Mouse (Mus musculus) kidney, embryonic 14.5 days (tissue): ENCODE data around the gene Rnf113a2. TPM values are rescaled to one million over a fixed set of nuclear protein-coding genes. Genes with fewer than 3 reads are reported as not detected.
A peak's percentile ranks its signal among the peaks of the same experiment; 100 is the strongest.

ENCODE experiments used
- ATAC-seq: fragments of 200-750 bp; cut with Nextera tagmentation; 2 replicates; pipeline ENCODE4 v1.8.0; 2017; ENCODE audit warnings: moderate number of reproducible peaks, mild to moderate bottlenecking, moderate TSS enrichment, moderate library complexity; ENCODE audit not compliant: low FRiP score, low TSS enrichment
- H3K27ac ChIP-seq: fragments of 300-500 bp; sonication (generic); 2 replicates; pipeline ENCODE4 v1.5.1; 2014; ENCODE audit warnings: low read depth, mild to moderate bottlenecking, low read length, moderate library complexity, mixed read lengths
- H3K27me3 ChIP-seq: fragments of 300-500 bp; sonication (generic); 2 replicates; pipeline ENCODE4 v1.6.1; 2014; ENCODE audit warnings: mild to moderate bottlenecking, low read length; ENCODE audit not compliant: control insufficient read depth, insufficient read depth
- H3K36me3 ChIP-seq: fragments of 300-500 bp; sonication (generic); 2 replicates; pipeline ENCODE4 v1.6.1; 2014; ENCODE audit warnings: low read length, mixed read lengths; ENCODE audit not compliant: control insufficient read depth, insufficient read depth
- H3K4me1 ChIP-seq: fragments of 300-500 bp; sonication (generic); 2 replicates; pipeline ENCODE4 v1.6.1; 2014; ENCODE audit warnings: low read length, mixed read lengths; ENCODE audit not compliant: control insufficient read depth, insufficient read depth
- H3K4me2 ChIP-seq: fragments of 300-500 bp; sonication (generic); replicated peaks from 2 replicates; pipeline ENCODE4 v1.6.1; 2014; ENCODE audit warnings: low read depth, mild to moderate bottlenecking, low read length
- H3K4me3 ChIP-seq: fragments of 300-500 bp; sonication (generic); 2 replicates; pipeline ENCODE4 v1.5.1; 2014; ENCODE audit warnings: mild to moderate bottlenecking, low read length
- H3K9ac ChIP-seq: fragments of 300-500 bp; sonication (generic); 2 replicates; pipeline ENCODE4 v1.6.1; 2014; ENCODE audit warnings: low read depth, mild to moderate bottlenecking, low read length, moderate library complexity
- H3K9me3 ChIP-seq: fragments of 300-500 bp; sonication (generic); 2 replicates; pipeline ENCODE4 v1.6.1; 2016; ENCODE audit warnings: low read length; ENCODE audit not compliant: control insufficient read depth
- WGBS: fragments of 180-500 bp; shearing (Covaris S2); extraction: QIAGEN DNeasy Blood & Tissue Kit; methylation state at CpG from one replicate; pipeline ENCODE4 v1.1.7; 2014; 5-methylcytosine and 5-hydroxymethylcytosine counted together
- polyA plus RNA-seq: library from polyadenylated mRNA; unstranded; fragments of >200 nt; fragmentation: Nextera tagmentation; extraction: Ambion mirVana; gene quantifications from 2 replicates; pipeline ENCODE4 v1.2.1, GENCODE M21; 2014

Gene Rnf113a2
- 22.1 and 27.2 TPM in 2 replicates for polyA plus RNA-seq

GRCm38 (mm10) chr12:84416834-84417604 is at the start of gene Rnf113a2:
Rnf113a2 (plus strand) TSS chr12:84417196.
- H3K27me3 ChIP-seq = no peaks in the 10 kb centered on the region
- no peaks in the 10 kb centered on the region for H3K36me3 ChIP-seq
- 3% methylated on average over 50 of the region's 50 CpGs for WGBS
- peak; percentile 89 for ATAC-seq
- H3K4me3 ChIP-seq = peak within 1 kb of the TSS; percentile 49
- peak within 1 kb of the TSS; percentile 55 for H3K4me2 ChIP-seq
- H3K9me3 ChIP-seq = 0 out of 2 replicates have a peak, but pooled peaks cover 4% of the 10 kb centered on the region
- peaks cover 4% of the 10 kb centered on the region; the same call in 1 of the 2 replicates for H3K4me1 ChIP-seq
- H3K27ac ChIP-seq = no peak within 1 kb of the TSS
- peak within 1 kb of the TSS; percentile 58 for H3K9ac ChIP-seq

GRCm38 (mm10) chr12:84371647-84372046 is 45.3 kb upstream of the Rnf113a2 start:
- ATAC-seq = no peak
- 91% methylated on average over 5 of the region's 5 CpGs for WGBS
- H3K4me1 ChIP-seq = 0 out of 2 replicates have a peak, but pooled peaks cover 5% of the 10 kb centered on the region
- H3K9me3 ChIP-seq = no peaks in the 10 kb centered on the region
- peaks cover 72% of the 10 kb centered on the region for H3K36me3 ChIP-seq
- no peak overlapping the region for H3K4me2 ChIP-seq
- no peak overlapping the region for H3K27ac ChIP-seq
- no peaks in the 10 kb centered on the region for H3K27me3 ChIP-seq
- H3K9ac ChIP-seq = no peak overlapping the region
- H3K4me3 ChIP-seq = no peak overlapping the region

- Histone ChIP-seq H3K9ac (no peak overlapping the region), H3K27ac (peak overlapping the region; percentile 55), H3K27me3 (no peaks in the 10 kb centered on the region), H3K4me3 (no peak overlapping the region), H3K36me3 (peaks cover 59% of the 10 kb centered on the region), H3K4me1 (0 out of 2 replicates have a peak, but pooled peaks cover 5% of the 10 kb centered on the region), H3K4me2 (no peak overlapping the region), H3K9me3 (no peaks in the 10 kb centered on the region)
- WGBS = 36% methylated on average over 6 of the region's 6 CpGs
- peak; percentile 84 for ATAC-seq
Measured at GRCm38 (mm10) chr12:84373831-84374481, 43.0 kb upstream of the Rnf113a2 start.

GRCm38 (mm10) chr12:84382369-84382768 is 34.6 kb upstream of the Rnf113a2 start:
- no peak overlapping the region for H3K27ac ChIP-seq
- H3K36me3 ChIP-seq = no peaks in the 10 kb centered on the region; the same call in 1 of the 2 replicates
- no peak overlapping the region for H3K4me3 ChIP-seq
- H3K4me1 ChIP-seq = no peaks in the 10 kb centered on the region
- ATAC-seq = no peak
- WGBS = 88% methylated on average over 4 of the region's 4 CpGs
- H3K27me3 ChIP-seq = no peaks in the 10 kb centered on the region
- H3K9ac ChIP-seq = no peak overlapping the region
- H3K9me3 ChIP-seq = no peaks in the 10 kb centered on the region
- no peak overlapping the region for H3K4me2 ChIP-seq

- no peak overlapping the region for H3K9ac ChIP-seq
- no peak overlapping the region for H3K4me2 ChIP-seq
- no peaks in the 10 kb centered on the region for H3K4me1 ChIP-seq
- H3K9me3 ChIP-seq = no peaks in the 10 kb centered on the region
- H3K27ac ChIP-seq = no peak overlapping the region
- WGBS = 78% methylated on average over 5 of the region's 5 CpGs
- H3K36me3 ChIP-seq = no peaks in the 10 kb centered on the region; the same call in 1 of the 2 replicates
- no peak for ATAC-seq
- no peak overlapping the region for H3K4me3 ChIP-seq
- H3K27me3 ChIP-seq = no peaks in the 10 kb centered on the region
Measured at GRCm38 (mm10) chr12:84384644-84385081, 32.3 kb upstream of the Rnf113a2 start.

GRCm38 (mm10) chr12:84385408-84385807 is 31.6 kb upstream of the Rnf113a2 start:
- H3K4me3 ChIP-seq = no peak overlapping the region
- H3K9me3 ChIP-seq = no peaks in the 10 kb centered on the region
- no peaks in the 10 kb centered on the region; the same call in 1 of the 2 replicates for H3K36me3 ChIP-seq
- no peak overlapping the region for H3K4me2 ChIP-seq
- H3K27ac ChIP-seq = no peak overlapping the region
- H3K4me1 ChIP-seq = no peaks in the 10 kb centered on the region
- no peaks in the 10 kb centered on the region for H3K27me3 ChIP-seq
- no peak for ATAC-seq
- 94% methylated on average over 4 of the region's 4 CpGs for WGBS
- H3K9ac ChIP-seq = no peak overlapping the region

- H3K4me3 ChIP-seq = no peak overlapping the region
- no peaks in the 10 kb centered on the region for H3K9me3 ChIP-seq
- no peaks in the 10 kb centered on the region for H3K4me1 ChIP-seq
- no peak overlapping the region for H3K9ac ChIP-seq
- no peak for ATAC-seq
- no peak overlapping the region for H3K27ac ChIP-seq
- H3K27me3 ChIP-seq = no peaks in the 10 kb centered on the region
- H3K36me3 ChIP-seq = no peaks in the 10 kb centered on the region; the same call in 1 of the 2 replicates
- H3K4me2 ChIP-seq = no peak overlapping the region
- 86% methylated on average over 8 of the region's 8 CpGs for WGBS
Measured at GRCm38 (mm10) chr12:84388097-84388496, 28.9 kb upstream of the Rnf113a2 start.

- Histone ChIP-seq H3K4me1 (no peaks in the 10 kb centered on the region), H3K4me3 (no peak overlapping the region), H3K36me3 (no peaks in the 10 kb centered on the region; the same call in 1 of the 2 replicates), H3K4me2 (no peak overlapping the region), H3K9me3 (no peaks in the 10 kb centered on the region), H3K27ac (no peak overlapping the region), H3K27me3 (no peaks in the 10 kb centered on the region), H3K9ac (no peak overlapping the region)
- ATAC-seq = no peak
- WGBS = 65% methylated on average over 14 of the region's 14 CpGs
Measured at GRCm38 (mm10) chr12:84388774-84389400, 28.1 kb upstream of the Rnf113a2 start.
